Mouse (Mus musculus): ENCODE data around the gene Gprc5d.

Gprc5d gene

GRCm38 (mm10) chr6:135066795-135067445, 51.2 kb downstream of the Gprc5d start:
- DNase-seq (ENCODE audit: low spot score) = no peak

DNA sequence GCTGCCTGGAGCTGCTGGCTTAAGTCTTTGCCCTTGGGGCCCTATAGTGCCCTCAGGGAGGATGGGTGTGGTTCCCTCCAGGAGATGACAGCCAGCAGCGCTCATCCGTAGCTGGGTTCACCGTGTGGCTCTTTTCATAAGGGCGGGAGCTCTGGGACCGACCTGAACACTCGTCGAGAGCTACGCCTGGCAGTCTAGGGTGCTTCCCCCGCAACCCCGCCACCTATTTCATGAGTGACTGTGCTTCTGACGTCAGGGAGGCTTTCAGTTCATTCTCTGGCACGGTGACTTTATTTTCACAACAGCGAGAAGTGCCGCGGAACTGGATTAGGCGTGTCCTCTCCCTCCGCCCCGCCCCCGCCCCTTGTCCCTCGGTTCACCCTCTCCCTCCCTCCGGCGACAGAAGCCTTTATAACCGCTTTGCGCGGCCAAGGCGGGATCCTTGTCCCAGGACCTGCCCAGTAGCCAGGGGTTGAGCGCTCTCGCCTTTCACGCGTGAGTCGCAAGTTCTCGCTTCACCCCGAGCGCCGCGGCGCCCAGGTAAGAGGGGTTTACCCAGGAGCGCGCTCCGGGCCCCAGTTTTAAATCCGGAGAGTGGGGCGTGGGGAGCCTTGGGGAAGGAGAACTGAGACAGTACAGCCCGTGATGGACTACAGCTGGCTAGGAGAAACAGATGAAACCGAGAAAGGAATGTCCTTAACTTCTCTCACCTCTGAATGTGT, 52.7 kb downstream of the Gprc5d start, which contains the start of gene Gprc5a:
Gene Gprc5a, plus strand, starts transcription at position 416 of the 722 bp plus-strand sequence.
- DNase-seq (ENCODE audit: low spot score) = no peak

DNA sequence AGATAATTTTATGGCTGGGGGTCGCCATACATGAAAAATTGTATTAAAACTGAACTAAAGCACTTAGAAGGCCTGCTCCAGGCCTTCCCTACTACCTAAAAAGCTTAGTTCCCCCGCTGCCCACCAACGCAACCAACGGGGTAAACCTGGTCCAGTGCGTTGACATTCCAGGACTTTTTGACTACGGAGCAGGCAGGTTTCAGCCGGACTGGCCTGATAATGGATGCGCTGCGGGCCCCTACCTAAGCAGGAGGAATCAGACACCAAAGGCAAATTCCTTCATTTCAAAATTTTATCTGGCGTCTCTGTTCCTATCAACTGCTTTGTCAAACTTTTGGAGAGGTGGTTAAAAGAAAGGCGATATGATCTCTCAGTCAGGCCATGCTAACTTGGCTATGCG, 53.5 kb downstream of the Gprc5d start:
- no peak for DNase-seq (ENCODE audit: low spot score)

GRCm38 (mm10) chr6:135060728-135061127, 57.4 kb downstream of the Gprc5d start:
- DNase-seq (ENCODE audit: low spot score) = no peak

Measured in left cerebral cortex, adult 11 months (tissue).